Mouse (Mus musculus) cortical plate, adult 2 months (tissue): ENCODE data around the gene Il4.

Experiments
- CTCF ChIP-seq: fragments of 200-500 bp; IDR thresholded peaks from 2 replicates; pipeline ENCODE4 v1.5.1; 2011; ENCODE audit warnings: mild to moderate bottlenecking, control low read depth, low read length; ENCODE audit not compliant: insufficient read depth; ENCODE audit errors: extremely low read depth
- POLR2A ChIP-seq: fragments of 200-500 bp; IDR thresholded peaks from 2 replicates; pipeline ENCODE4 v1.6.1; 2011; ENCODE audit warnings: mild to moderate bottlenecking, low read length, control low read depth; ENCODE audit not compliant: insufficient read depth; ENCODE audit errors: extremely low read depth

DNA sequence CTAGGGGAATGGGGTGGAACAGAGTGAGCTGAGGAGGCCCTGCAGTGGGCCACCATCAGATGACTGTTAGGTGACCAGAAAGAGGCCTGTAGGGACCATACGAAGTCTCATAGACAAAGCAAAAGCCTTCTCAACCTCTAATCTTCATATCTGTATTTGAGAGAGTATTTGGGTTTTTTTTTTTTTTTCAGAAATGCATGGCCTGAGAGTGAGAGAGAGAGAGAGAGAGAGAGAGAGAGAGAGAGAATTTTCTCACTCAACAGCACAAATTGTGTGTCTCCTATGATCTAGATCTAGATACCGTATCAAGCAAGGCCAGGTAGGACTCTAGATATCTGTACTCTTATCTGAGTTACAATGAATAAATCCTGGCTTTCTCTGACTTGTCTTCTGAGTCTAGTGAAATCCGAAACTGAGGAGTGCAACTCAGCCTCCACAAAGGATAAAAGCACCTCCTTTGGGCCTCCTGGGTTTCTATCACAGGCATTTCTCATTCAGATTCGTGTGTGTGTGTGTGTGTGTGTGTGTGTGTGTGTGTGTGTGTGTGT lies 833 bp downstream of the Il4 start:
- no peak for TF ChIP-seq CTCF
- TF ChIP-seq POLR2A, result no peak
